Mouse (Mus musculus) neural tube, embryonic 11.5 days (tissue): ENCODE results near the gene Cdkn1a. TPM values are rescaled to one million over a fixed set of nuclear protein-coding genes. Genes with fewer than 3 reads are reported as not detected.

Experiments
- ATAC-seq: fragments of 200-750 bp; cut with Nextera tagmentation; 2 replicates; pipeline ENCODE4 v1.8.0; 2017; ENCODE audit warnings: moderate number of reproducible peaks, mild to moderate bottlenecking, moderate TSS enrichment, moderate library complexity; ENCODE audit not compliant: insufficient read depth, low FRiP score, low TSS enrichment
- DNase-seq: peaks from one replicate; pipeline ENCODE4 v3.0.0-alpha.2; 2015; ENCODE audit warnings: low spot score
- H3K27ac ChIP-seq: fragments of 300-500 bp; sonication (generic); 2 replicates; pipeline ENCODE4 v1.5.1; 2014; ENCODE audit warnings: low read depth, mild to moderate bottlenecking, low read length
- H3K27me3 ChIP-seq: fragments of 300-500 bp; sonication (generic); 2 replicates; pipeline ENCODE4 v1.6.1; 2014; ENCODE audit warnings: mild to moderate bottlenecking, low read length, mixed read lengths; ENCODE audit not compliant: control insufficient read depth, insufficient read depth
- H3K36me3 ChIP-seq: fragments of 300-500 bp; sonication (generic); 2 replicates; pipeline ENCODE4 v1.6.1; 2014; ENCODE audit warnings: mild to moderate bottlenecking, low read length, moderate library complexity, mixed read lengths; ENCODE audit not compliant: control insufficient read depth, insufficient read depth
- H3K4me1 ChIP-seq: fragments of 300-500 bp; sonication (generic); 2 replicates; pipeline ENCODE4 v1.6.1; 2014; ENCODE audit warnings: low read length, mixed read lengths; ENCODE audit not compliant: control insufficient read depth, insufficient read depth
- H3K4me2 ChIP-seq: fragments of 300-500 bp; sonication (generic); 2 replicates; pipeline ENCODE4 v1.6.1; 2014; ENCODE audit warnings: low read depth, mild to moderate bottlenecking, moderate library complexity
- H3K4me3 ChIP-seq: fragments of 300-500 bp; sonication (generic); 2 replicates; pipeline ENCODE4 v1.5.1; 2014; ENCODE audit warnings: low read depth, low read length
- H3K9ac ChIP-seq: fragments of 300-500 bp; sonication (generic); 2 replicates; pipeline ENCODE4 v1.6.1; 2014; ENCODE audit warnings: mild to moderate bottlenecking, low read length
- H3K9me3 ChIP-seq: fragments of 300-500 bp; sonication (generic); 2 replicates; pipeline ENCODE4 v1.6.1; 2016; ENCODE audit warnings: low read length; ENCODE audit not compliant: control insufficient read depth
- WGBS: fragments of 180-500 bp; shearing (Covaris S2); extraction: QIAGEN DNeasy Blood & Tissue Kit; methylation state at CpG from one replicate; pipeline ENCODE4 v1.1.7; 2014; 5-methylcytosine and 5-hydroxymethylcytosine counted together
- polyA plus RNA-seq: library from polyadenylated mRNA; unstranded; fragments of >200 nt; fragmentation: Nextera tagmentation; extraction: Ambion mirVana; gene quantifications from 2 replicates; pipeline ENCODE4 v1.2.1, GENCODE M21; 2014

The Cdkn1a gene
- polyA plus RNA-seq, 1 experiment from 2014 or later, result 35.0 TPM

DNA sequence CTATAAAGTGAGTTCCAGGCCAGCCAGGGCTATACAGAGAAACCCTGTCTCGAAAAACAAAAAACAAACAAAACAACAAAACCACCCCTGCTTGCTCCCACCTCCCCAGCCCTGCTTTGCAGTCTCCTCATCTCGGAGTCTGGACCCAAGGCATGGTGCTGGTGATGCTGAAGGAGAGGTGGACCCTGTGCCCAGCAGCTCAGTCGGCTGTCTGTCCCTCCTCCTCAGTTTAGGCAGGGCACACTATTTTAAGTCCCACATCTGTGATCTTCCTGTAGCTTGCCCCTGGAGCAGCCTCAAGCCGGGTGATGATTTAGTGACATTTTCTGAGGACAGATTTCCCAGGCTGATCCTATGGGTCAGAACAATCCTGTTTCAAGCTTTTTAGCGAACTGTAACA, 35.2 kb upstream of the Cdkn1a start:
- no peaks in the 10 kb centered on the region for H3K27me3 ChIP-seq
- H3K9ac ChIP-seq, result no peak overlapping the region
- no peak overlapping the region for H3K4me3 ChIP-seq
- ATAC-seq, result no peak
- 47% methylated on average over 5 of the region's 5 CpGs for WGBS
- no peaks in the 10 kb centered on the region for H3K9me3 ChIP-seq
- no peak overlapping the region for H3K4me2 ChIP-seq
- H3K4me1 ChIP-seq, result peaks cover 9% of the 10 kb centered on the region; the same call in 1 of the 2 replicates
- DNase-seq, result no peak
- H3K36me3 ChIP-seq, result no peaks in the 10 kb centered on the region
- no peak overlapping the region for H3K27ac ChIP-seq

DNA sequence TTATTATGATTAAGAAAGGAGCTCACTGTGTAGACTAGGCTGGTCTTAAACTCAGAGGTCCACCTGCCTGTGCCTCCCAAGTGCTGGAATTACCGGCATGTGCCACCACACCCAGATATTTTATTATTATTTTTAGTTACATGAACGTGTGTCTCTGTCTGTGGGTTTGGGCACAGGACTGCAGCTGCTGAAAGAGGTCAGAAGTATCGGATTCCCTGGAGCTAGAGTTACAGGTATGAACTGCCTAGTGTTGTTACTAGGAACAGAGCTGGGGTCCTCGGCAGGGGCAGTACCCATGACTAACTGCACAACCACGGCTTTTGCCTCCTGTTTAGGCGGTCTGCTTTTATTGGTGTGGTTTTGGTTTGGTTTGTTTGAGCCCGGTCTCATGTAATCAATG, 34.6 kb upstream of the Cdkn1a start:
- WGBS, result 17% methylated on average over 7 of the region's 7 CpGs
- Histone ChIP-seq H3K4me3 (no peak overlapping the region), H3K9me3 (no peaks in the 10 kb centered on the region), H3K4me2 (no peak overlapping the region), H3K27me3 (no peaks in the 10 kb centered on the region), H3K36me3 (no peaks in the 10 kb centered on the region), H3K9ac (no peak overlapping the region), H3K27ac (no peak overlapping the region), H3K4me1 (peaks cover 9% of the 10 kb centered on the region; the same call in 1 of the 2 replicates)
- ATAC-seq (no peak), DNase-seq (no peak)

DNA sequence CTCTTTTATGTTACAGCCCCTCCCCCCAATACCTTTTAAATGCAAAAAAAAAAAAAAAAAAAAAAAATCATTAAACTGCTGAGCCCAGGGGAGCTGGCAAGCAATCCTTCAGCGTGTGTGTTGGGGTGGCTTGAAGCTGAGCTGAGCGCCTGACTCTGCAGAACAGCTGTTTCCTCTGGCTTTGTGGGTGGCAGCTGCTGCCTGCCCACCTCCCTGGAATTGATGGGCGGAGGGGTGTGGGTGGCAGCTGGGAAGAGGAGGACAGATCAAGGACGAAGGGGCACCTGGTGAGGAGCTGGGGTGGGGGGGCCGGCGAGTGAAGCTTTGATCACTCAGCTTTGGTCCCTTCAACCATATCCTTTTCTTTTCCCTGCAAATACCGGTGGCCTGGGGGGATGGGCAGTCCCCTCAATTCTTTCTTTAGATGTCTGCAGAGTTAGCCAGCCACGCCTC, 34.1 kb upstream of the Cdkn1a start:
- no peaks in the 10 kb centered on the region for H3K36me3 ChIP-seq
- H3K27me3 ChIP-seq, result no peaks in the 10 kb centered on the region
- no peak overlapping the region for H3K4me3 ChIP-seq
- ATAC-seq, result peak; percentile 48; the same call in 1 of the 2 replicates
- WGBS, result 2% methylated on average over 8 of the region's 8 CpGs
- no peak overlapping the region for H3K4me2 ChIP-seq
- 0 out of 2 replicates have a peak overlapping the region, but pooled peaks have one; percentile 16 for H3K9ac ChIP-seq
- H3K9me3 ChIP-seq, result no peaks in the 10 kb centered on the region
- DNase-seq, result peak; percentile 56
- H3K4me1 ChIP-seq, result peaks cover 9% of the 10 kb centered on the region; the same call in 1 of the 2 replicates
- H3K27ac ChIP-seq, result 0 out of 2 replicates have a peak overlapping the region, but pooled peaks have one; percentile 11

DNA sequence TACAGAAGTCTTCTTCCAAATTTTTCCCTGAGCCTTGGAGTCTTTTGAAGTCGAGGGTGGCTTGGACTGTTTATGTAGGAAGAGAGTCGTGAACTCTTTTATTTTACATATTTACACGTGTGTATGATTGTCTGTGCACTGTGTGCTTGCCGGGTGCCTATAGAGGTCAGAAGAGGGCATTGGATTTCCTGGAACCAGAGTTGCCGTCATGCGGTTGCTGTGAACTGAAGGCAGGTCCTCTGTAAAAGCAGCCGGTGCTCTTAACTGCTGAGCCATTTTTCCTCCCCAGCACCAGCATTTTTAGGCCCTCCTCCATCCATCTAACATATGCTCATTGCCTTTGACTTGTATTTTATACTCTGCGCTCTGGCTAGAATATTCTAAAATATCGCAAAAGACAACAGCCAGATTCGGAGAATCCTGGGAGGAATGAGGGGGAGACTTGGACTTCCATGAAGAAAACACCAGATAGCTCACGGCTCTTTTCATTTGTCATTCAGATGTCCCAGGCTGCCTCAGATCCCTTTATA, 33.4 kb upstream of the Cdkn1a start:
- WGBS, result 78% methylated on average over 11 of the region's 11 CpGs
- Histone ChIP-seq H3K36me3 (no peaks in the 10 kb centered on the region), H3K9me3 (no peaks in the 10 kb centered on the region), H3K27ac (no peak overlapping the region), H3K9ac (no peak overlapping the region), H3K4me1 (peaks cover 9% of the 10 kb centered on the region; the same call in 1 of the 2 replicates), H3K27me3 (no peaks in the 10 kb centered on the region), H3K4me3 (no peak overlapping the region), H3K4me2 (no peak overlapping the region)
- DNase-seq (no peak), ATAC-seq (no peak)

DNA sequence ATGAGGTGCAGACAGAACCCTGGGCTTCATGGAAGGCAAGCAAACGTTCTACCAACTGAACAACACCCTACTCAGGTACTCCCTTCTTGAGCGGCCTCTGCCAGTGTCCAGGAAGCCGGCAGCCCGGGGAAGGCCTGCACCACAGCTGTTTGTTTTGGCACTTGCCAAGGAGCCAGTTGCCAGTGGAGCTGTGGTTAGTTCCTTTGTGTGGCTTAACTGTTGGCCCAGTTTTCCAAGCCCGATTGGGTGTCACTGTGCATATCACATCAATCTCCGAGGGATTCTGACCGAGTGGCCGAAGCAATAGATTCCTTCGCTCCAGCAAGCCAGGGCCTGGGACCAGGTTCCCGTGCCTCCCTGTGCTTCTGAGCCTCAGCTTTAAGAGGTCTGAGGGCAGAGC, 32.8 kb upstream of the Cdkn1a start:
- WGBS, result 81% methylated on average over 10 of the region's 10 CpGs

DNA sequence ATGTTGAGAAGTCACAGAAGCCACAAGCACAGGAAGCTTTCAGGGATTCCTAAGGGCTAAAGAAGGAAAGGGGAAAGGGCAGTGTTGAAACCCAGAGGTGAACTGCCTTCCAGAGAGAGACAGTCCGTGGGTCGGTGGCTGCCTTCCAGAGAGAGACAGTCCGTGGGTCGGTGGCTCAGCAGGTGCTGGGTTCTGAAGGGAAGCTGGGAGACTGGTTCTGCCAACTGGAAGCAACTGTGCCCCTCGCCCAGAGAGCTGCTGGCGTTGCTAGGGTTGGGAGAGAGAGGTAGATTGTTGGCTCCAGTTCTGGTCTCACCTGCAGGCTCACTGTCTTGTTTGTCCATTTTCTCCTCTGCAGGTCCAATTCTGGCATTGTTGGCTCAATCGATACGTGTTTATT, 32.3 kb upstream of the Cdkn1a start:
- Histone ChIP-seq H3K4me3 (no peak overlapping the region), H3K27me3 (no peaks in the 10 kb centered on the region), H3K4me1 (peaks cover 13% of the 10 kb centered on the region; the same call in 1 of the 2 replicates), H3K27ac (no peak overlapping the region), H3K9ac (no peak overlapping the region), H3K9me3 (no peaks in the 10 kb centered on the region), H3K36me3 (no peaks in the 10 kb centered on the region), H3K4me2 (no peak overlapping the region)
- 78% methylated on average over 8 of the region's 8 CpGs for WGBS
- ATAC-seq, result no peak
- no peak for DNase-seq

More for the DNA sequence above, 32.8 kb upstream of the Cdkn1a start:
- Histone ChIP-seq H3K4me1 (peaks cover 9% of the 10 kb centered on the region; the same call in 1 of the 2 replicates), H3K4me2 (no peak overlapping the region), H3K27ac (no peak overlapping the region), H3K36me3 (no peaks in the 10 kb centered on the region), H3K9me3 (no peaks in the 10 kb centered on the region), H3K4me3 (no peak overlapping the region), H3K9ac (no peak overlapping the region), H3K27me3 (no peaks in the 10 kb centered on the region)
- DNase-seq (no peak), ATAC-seq (no peak)

DNA sequence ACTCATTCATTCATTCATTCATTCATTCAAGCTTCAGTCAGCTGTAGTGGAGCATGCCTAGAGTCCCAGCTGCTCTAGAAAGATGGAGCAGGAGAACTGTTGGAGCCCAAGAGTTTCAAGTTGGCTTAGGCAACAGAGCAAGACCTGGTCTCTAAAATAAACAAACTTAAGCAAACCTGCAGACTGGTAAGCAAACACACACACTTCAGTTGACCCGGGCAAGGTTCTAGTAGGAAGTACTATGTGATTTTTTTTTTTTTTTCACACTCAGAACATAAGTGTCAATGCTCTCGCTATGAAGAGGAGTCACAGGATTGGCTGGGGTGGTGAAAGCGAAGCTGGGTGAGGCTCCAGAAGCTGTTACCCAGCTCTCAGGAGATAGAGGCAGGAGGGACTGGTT, 31.2 kb upstream of the Cdkn1a start:
- no peak overlapping the region for H3K9ac ChIP-seq
- ATAC-seq (no peak), DNase-seq (no peak)
- no peak overlapping the region for H3K4me2 ChIP-seq
- H3K27me3 ChIP-seq, result no peaks in the 10 kb centered on the region
- H3K27ac ChIP-seq, result no peak overlapping the region
- no peaks in the 10 kb centered on the region for H3K36me3 ChIP-seq
- 85% methylated on average over 3 of the region's 3 CpGs for WGBS
- H3K9me3 ChIP-seq, result no peaks in the 10 kb centered on the region
- H3K4me3 ChIP-seq, result no peak overlapping the region
- H3K4me1 ChIP-seq, result peaks cover 14% of the 10 kb centered on the region; the same call in 1 of the 2 replicates

DNA sequence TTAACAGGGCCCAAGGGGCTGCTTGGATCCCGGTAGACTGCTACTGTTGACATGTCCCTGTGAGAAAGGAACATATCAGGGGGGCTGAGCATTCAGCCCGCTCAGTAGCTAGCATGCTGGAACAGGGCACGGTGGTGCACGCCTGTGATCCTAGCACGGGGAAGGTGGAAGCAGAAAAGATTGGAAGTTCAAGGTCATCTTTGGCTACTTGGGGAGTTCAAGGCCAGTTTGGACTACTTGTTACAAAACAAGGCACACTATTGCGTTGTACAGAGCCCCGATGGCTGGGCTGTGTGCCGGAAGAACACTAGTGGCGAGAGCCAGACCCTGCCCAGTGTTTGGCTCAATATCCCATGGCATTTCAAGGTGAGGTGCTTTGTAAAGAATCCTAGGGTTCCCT, 29.8 kb upstream of the Cdkn1a start:
- H3K4me1 ChIP-seq, result peaks cover 14% of the 10 kb centered on the region; the same call in 1 of the 2 replicates
- 85% methylated on average over 9 of the region's 9 CpGs for WGBS
- no peak overlapping the region for H3K9ac ChIP-seq
- H3K27ac ChIP-seq, result no peak overlapping the region
- H3K36me3 ChIP-seq, result no peaks in the 10 kb centered on the region
- no peaks in the 10 kb centered on the region for H3K27me3 ChIP-seq
- no peak overlapping the region for H3K4me2 ChIP-seq
- no peak for ATAC-seq
- H3K4me3 ChIP-seq, result no peak overlapping the region
- no peak for DNase-seq
- H3K9me3 ChIP-seq, result no peaks in the 10 kb centered on the region
